Mouse (Mus musculus): Measurements from ENCODE around the gene Agtrap.

The Agtrap gene

GRCm38 (mm10) chr4:148104146-148104545 is 16.3 kb upstream of the Agtrap start:
- DNase-seq (ENCODE audit: low spot score in 2 of 2), result no peak

- DNase-seq (ENCODE audit: low spot score in 2 of 2), result peak in 1 of 2 experiments; percentile 58
Observed at GRCm38 (mm10) chr4:148101801-148102527, 14.1 kb upstream of the Agtrap start.

- DNase-seq (ENCODE audit: low spot score in 2 of 2), result no peak
Observed at GRCm38 (mm10) chr4:148098666-148099065, 10.8 kb upstream of the Agtrap start.

GRCm38 (mm10) chr4:148097936-148098335 is 10.1 kb upstream of the Agtrap start:
- DNase-seq (ENCODE audit: low spot score in 2 of 2), result no peak

- DNase-seq (ENCODE audit: low spot score in 2 of 2), result no peak
Observed at GRCm38 (mm10) chr4:148095081-148095480, 7.2 kb upstream of the Agtrap start.

- no peak for DNase-seq (ENCODE audit: low spot score in 2 of 2)
Observed at GRCm38 (mm10) chr4:148094161-148094560, 6.3 kb upstream of the Agtrap start.

- no peak for DNase-seq (ENCODE audit: low spot score in 2 of 2)
Observed at GRCm38 (mm10) chr4:148092551-148093271, 4.9 kb upstream of the Agtrap start.

- no peak for DNase-seq (ENCODE audit: low spot score in 2 of 2)
Observed at GRCm38 (mm10) chr4:148091181-148091580, 3.4 kb upstream of the Agtrap start.

- no peak for DNase-seq (ENCODE audit: low spot score in 2 of 2)
Observed at GRCm38 (mm10) chr4:148089166-148089565, 1.3 kb upstream of the Agtrap start.

- peak; percentile 68 to 72 for DNase-seq (ENCODE audit: low spot score in 2 of 2)
Observed at GRCm38 (mm10) chr4:148087091-148087906, 532 bp downstream of the Agtrap start.

GRCm38 (mm10) chr4:148085907-148086305 is 1.9 kb downstream of the Agtrap start:
- no peak for DNase-seq (ENCODE audit: low spot score in 2 of 2)

- no peak for DNase-seq (ENCODE audit: low spot score in 2 of 2)
Observed at GRCm38 (mm10) chr4:148085131-148085906, 2.5 kb downstream of the Agtrap start.

- DNase-seq (ENCODE audit: low spot score in 2 of 2), result peak; percentile 71 to 74
Observed at GRCm38 (mm10) chr4:148084261-148084714, 3.5 kb downstream of the Agtrap start.

- peak; percentile 63 to 69 for DNase-seq (ENCODE audit: low spot score in 2 of 2)
Observed at GRCm38 (mm10) chr4:148083176-148083899, 4.5 kb downstream of the Agtrap start.

GRCm38 (mm10) chr4:148082257-148083044 is 5.4 kb downstream of the Agtrap start:
- peak; percentile 59 to 65 for DNase-seq (ENCODE audit: low spot score in 2 of 2)

- no peak for DNase-seq (ENCODE audit: low spot score in 2 of 2)
Observed at GRCm38 (mm10) chr4:148081201-148081600, 6.6 kb downstream of the Agtrap start.

- no peak for DNase-seq (ENCODE audit: low spot score in 2 of 2)
Observed at GRCm38 (mm10) chr4:148080597-148080973, 7.2 kb downstream of the Agtrap start.

- no peak for DNase-seq (ENCODE audit: low spot score in 2 of 2)
Observed at GRCm38 (mm10) chr4:148079944-148080596, 7.8 kb downstream of the Agtrap start.

GRCm38 (mm10) chr4:148079212-148079611 is 8.6 kb downstream of the Agtrap start:
- no peak for DNase-seq (ENCODE audit: low spot score in 2 of 2)
